Mouse (Mus musculus): ENCODE data around the gene Kif27. TPM values are rescaled to one million over a fixed set of nuclear protein-coding genes. Genes with fewer than 3 reads are reported as not detected.

Gene Kif27
- polyA plus RNA-seq, 1 experiment, result 0.32 TPM

DNA sequence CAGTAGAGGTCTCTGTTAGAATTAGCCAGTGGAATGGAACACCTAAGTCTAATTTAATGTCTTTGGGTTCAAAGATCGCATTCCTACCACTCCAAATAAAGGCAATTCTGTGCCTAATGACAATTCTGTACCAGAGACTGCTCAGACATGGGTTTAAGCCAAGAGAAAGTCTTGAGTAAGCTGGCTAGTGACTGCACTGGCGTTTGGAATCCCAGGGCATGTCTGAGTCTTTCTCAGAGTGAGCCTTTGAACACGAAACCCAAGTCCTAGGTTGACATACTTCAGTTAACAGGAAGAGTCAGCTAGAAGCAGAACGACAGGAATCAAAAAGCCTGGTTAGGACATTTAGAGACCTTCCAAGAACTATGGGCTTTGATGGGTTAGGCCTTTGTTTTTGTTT is 75.5 kb downstream of the Kif27 start:
- no peak overlapping the region for H3K4me3 ChIP-seq (ENCODE audit: low read depth, low read length)
- no peak overlapping the region for H3K27ac ChIP-seq (ENCODE audit: insufficient read depth, low read depth, low read length)
- 54% methylated on average over 4 of the region's 4 CpGs for WGBS
- H3K4me1 ChIP-seq (ENCODE audit: control insufficient read depth, insufficient read depth, insufficient read length, low read length), result no peaks in the 10 kb centered on the region
- H3K27me3 ChIP-seq (ENCODE audit: control insufficient read depth, insufficient read depth, low read length), result 0 out of 2 replicates have a peak, but pooled peaks cover 3% of the 10 kb centered on the region
- no peaks in the 10 kb centered on the region for H3K36me3 ChIP-seq (ENCODE audit: control insufficient read depth, insufficient read depth, low read length)
- TF ChIP-seq CTCF (IDR thresholded peaks at IDR 0.05; ENCODE audit: extremely low read depth, insufficient read length, insufficient replicate concordance, low read depth, low read length) (no peak), POLR2A (IDR thresholded peaks at IDR 0.05; ENCODE audit: low read depth, low read length) (no peak)

DNA sequence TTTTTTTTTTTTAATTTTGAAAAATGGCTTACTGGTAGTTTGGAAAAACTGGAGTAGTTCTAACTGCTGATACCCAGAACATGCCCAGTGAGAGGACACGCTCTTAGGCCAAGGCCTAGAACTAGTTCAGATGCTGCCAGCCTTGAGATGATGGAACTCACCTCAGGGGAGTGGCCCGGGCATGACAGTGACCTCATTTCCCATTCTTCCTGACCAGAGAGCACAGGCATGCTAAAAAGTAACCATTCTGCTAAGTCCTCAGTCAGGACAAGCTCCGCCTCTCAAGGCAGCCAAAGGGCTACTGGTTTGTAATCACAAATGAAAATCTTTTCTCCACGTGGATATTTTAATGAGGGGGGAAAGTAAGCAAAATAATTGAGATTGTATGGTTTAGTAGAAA is 77.0 kb downstream of the Kif27 start:
- Histone ChIP-seq H3K4me3 (ENCODE audit: low read depth, low read length) (no peak overlapping the region), H3K27ac (ENCODE audit: insufficient read depth, low read depth, low read length) (no peak overlapping the region), H3K4me1 (ENCODE audit: control insufficient read depth, insufficient read depth, insufficient read length, low read length) (no peaks in the 10 kb centered on the region), H3K27me3 (ENCODE audit: control insufficient read depth, insufficient read depth, low read length) (0 out of 2 replicates have a peak, but pooled peaks cover 3% of the 10 kb centered on the region), H3K36me3 (ENCODE audit: control insufficient read depth, insufficient read depth, low read length) (no peaks in the 10 kb centered on the region)
- 66% methylated on average over 4 of the region's 4 CpGs for WGBS
- no peak for TF ChIP-seq CTCF (IDR thresholded peaks at IDR 0.05; ENCODE audit: extremely low read depth, insufficient read length, insufficient replicate concordance, low read depth, low read length)
- TF ChIP-seq POLR2A (IDR thresholded peaks at IDR 0.05; ENCODE audit: low read depth, low read length), result no peak

DNA sequence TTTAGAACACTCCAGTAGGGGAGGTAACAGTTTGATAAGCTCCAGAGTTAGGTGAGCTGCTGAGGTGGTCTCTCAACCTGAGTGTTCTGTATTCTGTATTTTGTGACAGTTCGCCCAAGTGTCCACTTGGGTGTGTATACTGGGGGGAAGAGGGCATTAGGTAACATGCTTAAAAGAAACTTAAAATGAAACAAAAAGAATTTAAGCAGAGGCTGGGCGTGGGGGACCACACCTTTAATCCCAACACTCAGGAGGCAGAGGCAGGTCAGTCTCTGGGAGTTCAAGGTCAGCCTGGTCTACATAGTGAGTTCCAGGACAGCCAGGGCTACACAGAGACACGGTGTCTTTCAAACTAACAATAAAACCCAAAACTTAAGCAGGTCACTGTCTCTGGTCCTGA is 78.4 kb downstream of the Kif27 start:
- Histone ChIP-seq H3K4me3 (ENCODE audit: low read depth, low read length) (no peak overlapping the region), H3K36me3 (ENCODE audit: control insufficient read depth, insufficient read depth, low read length) (no peaks in the 10 kb centered on the region), H3K4me1 (ENCODE audit: control insufficient read depth, insufficient read depth, insufficient read length, low read length) (no peaks in the 10 kb centered on the region), H3K27ac (ENCODE audit: insufficient read depth, low read depth, low read length) (no peak overlapping the region), H3K27me3 (ENCODE audit: control insufficient read depth, insufficient read depth, low read length) (0 out of 2 replicates have a peak, but pooled peaks cover 3% of the 10 kb centered on the region)
- no peak for TF ChIP-seq POLR2A (IDR thresholded peaks at IDR 0.05; ENCODE audit: low read depth, low read length)
- no peak for TF ChIP-seq CTCF (IDR thresholded peaks at IDR 0.05; ENCODE audit: extremely low read depth, insufficient read length, insufficient replicate concordance, low read depth, low read length)
- WGBS, result 84% methylated on average over 3 of the region's 3 CpGs

DNA sequence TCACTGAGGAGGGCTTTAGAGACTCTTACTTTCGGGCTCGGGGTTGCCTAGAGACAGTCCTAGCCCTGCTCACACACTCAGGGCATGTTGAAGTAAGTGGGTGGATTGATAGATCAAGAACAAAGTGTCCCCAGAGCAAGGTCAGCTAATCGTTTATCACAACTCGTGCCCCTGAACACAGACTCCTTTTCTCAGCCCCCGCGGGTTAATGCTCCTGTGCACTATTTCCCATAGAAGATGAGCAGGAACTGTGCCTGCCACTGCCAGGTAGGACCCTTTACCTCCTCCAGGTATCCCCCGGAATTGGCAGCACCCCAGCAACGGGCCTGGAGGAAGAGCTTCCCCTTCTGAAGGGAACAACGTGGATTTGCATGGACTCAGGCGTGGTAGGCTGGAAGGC is 82.7 kb downstream of the Kif27 start:
- TF ChIP-seq POLR2A (IDR thresholded peaks at IDR 0.05; ENCODE audit: low read depth, low read length) (no peak), CTCF (IDR thresholded peaks at IDR 0.05; ENCODE audit: extremely low read depth, insufficient read length, insufficient replicate concordance, low read depth, low read length) (no peak)
- H3K27ac ChIP-seq (ENCODE audit: insufficient read depth, low read depth, low read length), result no peak overlapping the region
- no peaks in the 10 kb centered on the region for H3K36me3 ChIP-seq (ENCODE audit: control insufficient read depth, insufficient read depth, low read length)
- H3K27me3 ChIP-seq (ENCODE audit: control insufficient read depth, insufficient read depth, low read length), result peaks cover 19% of the 10 kb centered on the region
- peaks cover 4% of the 10 kb centered on the region for H3K4me1 ChIP-seq (ENCODE audit: control insufficient read depth, insufficient read depth, insufficient read length, low read length)
- WGBS, result 84% methylated on average over 10 of the region's 10 CpGs
- H3K4me3 ChIP-seq (ENCODE audit: low read depth, low read length), result no peak overlapping the region

DNA sequence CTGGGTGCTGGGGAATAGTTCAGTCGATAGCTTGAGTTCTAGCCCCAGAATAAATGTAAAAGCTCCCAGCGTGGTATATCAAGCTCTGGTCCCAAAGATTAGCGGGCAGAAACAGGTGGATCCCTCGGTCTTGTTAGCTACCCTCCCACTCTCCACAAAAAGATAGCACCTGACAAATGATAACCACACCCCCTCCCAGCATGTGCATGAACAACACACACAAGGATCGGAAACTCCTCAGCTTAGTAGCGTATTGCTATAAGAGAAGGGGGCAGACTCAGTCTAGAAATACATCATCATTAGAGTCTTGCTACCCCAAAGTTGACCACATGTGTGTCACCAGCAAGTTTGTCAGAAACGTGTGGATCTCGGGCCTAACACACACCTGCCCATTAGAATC is 83.3 kb downstream of the Kif27 start, which contains the start of gene Gkap1:
Gene Gkap1 (minus strand): TSS at position 101 of the 400 bp plus-strand sequence.
- Histone ChIP-seq H3K4me1 (ENCODE audit: control insufficient read depth, insufficient read depth, insufficient read length, low read length) (peaks cover 4% of the 10 kb centered on the region), H3K4me3 (ENCODE audit: low read depth, low read length) (peak within 1 kb of the TSS; percentile 98), H3K27me3 (ENCODE audit: control insufficient read depth, insufficient read depth, low read length) (peaks cover 19% of the 10 kb centered on the region), H3K36me3 (ENCODE audit: control insufficient read depth, insufficient read depth, low read length) (no peaks in the 10 kb centered on the region), H3K27ac (ENCODE audit: insufficient read depth, low read depth, low read length) (no peak within 1 kb of the TSS)
- 87% methylated on average over 8 of the region's 8 CpGs for WGBS
- TF ChIP-seq POLR2A (IDR thresholded peaks at IDR 0.05; ENCODE audit: low read depth, low read length), result no peak
- no peak for TF ChIP-seq CTCF (IDR thresholded peaks at IDR 0.05; ENCODE audit: extremely low read depth, insufficient read length, insufficient replicate concordance, low read depth, low read length)

DNA sequence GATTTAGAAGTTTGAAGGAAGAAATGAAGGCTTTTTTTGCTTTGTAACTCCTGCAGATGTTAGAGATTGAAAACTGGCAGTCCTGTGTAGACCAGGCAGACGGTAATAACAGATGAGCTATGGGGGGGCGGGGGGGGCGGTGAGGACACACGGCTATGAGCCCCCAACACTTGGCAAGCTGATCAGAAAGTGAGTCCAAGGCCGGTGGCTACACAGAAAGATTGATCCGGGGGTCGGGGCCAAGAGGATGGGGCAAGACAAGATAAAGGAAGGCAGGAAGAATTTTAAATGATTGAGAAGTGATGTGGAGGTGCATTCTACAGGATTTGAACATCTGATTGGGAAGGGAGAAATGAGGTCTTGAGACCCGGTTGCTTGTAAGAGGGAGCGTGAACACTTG is 83.8 kb downstream of the Kif27 start:
- Histone ChIP-seq H3K27ac (ENCODE audit: insufficient read depth, low read depth, low read length) (no peak overlapping the region), H3K36me3 (ENCODE audit: control insufficient read depth, insufficient read depth, low read length) (no peaks in the 10 kb centered on the region), H3K4me3 (ENCODE audit: low read depth, low read length) (peak overlapping the region; percentile 98; the same call in 1 of the 2 replicates), H3K27me3 (ENCODE audit: control insufficient read depth, insufficient read depth, low read length) (peaks cover 19% of the 10 kb centered on the region), H3K4me1 (ENCODE audit: control insufficient read depth, insufficient read depth, insufficient read length, low read length) (peaks cover 4% of the 10 kb centered on the region)
- whole genome bisulfite sequencing, result 48% methylated on average over 9 of the region's 9 CpGs
- no peak for TF ChIP-seq CTCF (IDR thresholded peaks at IDR 0.05; ENCODE audit: extremely low read depth, insufficient read length, insufficient replicate concordance, low read depth, low read length)
- TF ChIP-seq POLR2A (IDR thresholded peaks at IDR 0.05; ENCODE audit: low read depth, low read length), result no peak

DNA sequence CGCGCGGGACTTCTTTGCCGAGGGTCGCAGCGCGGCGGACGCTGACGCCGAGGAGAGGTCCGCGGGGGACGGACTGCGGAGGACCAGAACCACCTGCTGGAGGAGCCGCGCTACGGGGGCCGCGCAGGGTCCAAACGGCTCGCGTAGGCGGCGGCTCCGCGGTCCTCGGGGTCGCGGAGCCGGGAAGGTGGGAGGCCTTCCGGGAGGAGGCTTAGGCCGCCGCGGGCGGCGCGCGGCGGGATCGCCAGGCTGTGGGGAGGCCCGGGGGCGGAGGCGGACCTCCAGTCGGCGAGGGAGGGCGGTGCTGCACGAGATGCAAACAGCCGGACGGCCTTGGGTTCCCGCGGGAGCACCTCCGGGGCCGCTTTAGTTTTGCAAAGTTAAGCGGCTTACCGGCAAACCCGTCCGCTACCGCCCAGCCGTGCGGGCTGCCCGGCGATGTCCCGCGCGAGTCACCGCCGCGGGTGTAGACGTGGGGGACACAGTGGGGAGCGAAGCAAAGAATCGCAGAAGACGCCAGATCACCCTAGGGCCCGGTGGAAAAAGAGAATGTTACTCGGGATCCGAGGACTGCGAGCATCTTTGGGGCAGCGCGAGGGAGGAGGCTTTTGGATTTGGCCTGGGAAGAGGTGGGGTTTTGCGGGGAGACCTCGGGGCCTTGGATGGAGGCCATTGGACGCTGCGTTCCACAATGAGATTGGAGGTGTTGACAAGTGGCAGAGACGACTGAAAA is 84.5 kb downstream of the Kif27 start:
- WGBS, result under 1% methylated on average over 84 of the region's 84 CpGs
- TF ChIP-seq POLR2A (IDR thresholded peaks at IDR 0.05; ENCODE audit: low read depth, low read length) (no peak), CTCF (IDR thresholded peaks at IDR 0.05; ENCODE audit: extremely low read depth, insufficient read length, insufficient replicate concordance, low read depth, low read length) (no peak)
- peaks cover 4% of the 10 kb centered on the region for H3K4me1 ChIP-seq (ENCODE audit: control insufficient read depth, insufficient read depth, insufficient read length, low read length)
- H3K36me3 ChIP-seq (ENCODE audit: control insufficient read depth, insufficient read depth, low read length), result no peaks in the 10 kb centered on the region
- H3K27me3 ChIP-seq (ENCODE audit: control insufficient read depth, insufficient read depth, low read length), result peaks cover 19% of the 10 kb centered on the region
- H3K4me3 ChIP-seq (ENCODE audit: low read depth, low read length), result peak overlapping the region; percentile 98
- H3K27ac ChIP-seq (ENCODE audit: insufficient read depth, low read depth, low read length), result no peak overlapping the region
